12 mouse cellular contexts compared by ENCODE assay signal in genomic region chr5:61546632-61547492, GRCm38 (mm10).
DNase-seq lines count a peak whose midpoint lies in the region; ATAC-seq and TF ChIP-seq lines count a peak whose summit lies in the region.
"Had no signal": no experiment of that assay in that cellular context is flagged by ENCODE, and none has a peak within 500 bp of the region (broad histone marks: within the 10 kb centered on the region; RNA-seq: fewer than 3 reads in every experiment).

No protein-coding gene starts in this region.

- no peaks in the 10 kb centered on the region for H3K27me3 ChIP-seq in hindbrain, embryonic 14.5 days (ENCODE audit: control insufficient read depth, insufficient read depth, low read length)
- H3K27me3 ChIP-seq in hindbrain, embryonic 12.5 days: no peaks in the 10 kb centered on the region
- no peaks in the 10 kb centered on the region for H3K27me3 ChIP-seq in liver, postnatal 0 days (ENCODE audit: insufficient read depth, low read length)
- H3K27me3 ChIP-seq: embryonic facial prominence, embryonic 12.5 days had no signal

- peak overlapping the region; percentile 45; the same call in 1 of the 2 replicates for H3K27ac ChIP-seq in hindbrain, embryonic 14.5 days
- no peak overlapping the region for H3K27ac ChIP-seq in hindbrain, embryonic 12.5 days
- H3K27ac ChIP-seq in liver, postnatal 0 days (ENCODE audit: low read depth): no peak overlapping the region
- H3K27ac ChIP-seq: embryonic facial prominence, embryonic 12.5 days had no signal

- no peak for TF ChIP-seq EP300 in liver, postnatal 0 days (IDR thresholded peaks at IDR 0.05; ENCODE audit: low read depth)

- no peak for TF ChIP-seq CTCF in liver, postnatal 0 days (IDR thresholded peaks at IDR 0.05; ENCODE audit: low read depth)

- no peak overlapping the region for H3K4me2 ChIP-seq in hindbrain, embryonic 14.5 days (replicated peaks)
- no peak overlapping the region for H3K4me2 ChIP-seq in hindbrain, embryonic 12.5 days (replicated peaks)
- H3K4me2 ChIP-seq in liver, postnatal 0 days (ENCODE audit: low read depth, low read length): no peak overlapping the region
- H3K4me2 ChIP-seq: embryonic facial prominence, embryonic 12.5 days had no signal

- H3K4me1 ChIP-seq in hindbrain, embryonic 14.5 days (replicated peaks; ENCODE audit: control insufficient read depth, insufficient read depth, low read length): no peaks in the 10 kb centered on the region
- H3K4me1 ChIP-seq in hindbrain, embryonic 12.5 days: no peaks in the 10 kb centered on the region
- H3K4me1 ChIP-seq in liver, postnatal 0 days (ENCODE audit: insufficient read depth): no peaks in the 10 kb centered on the region
- H3K4me1 ChIP-seq: embryonic facial prominence, embryonic 12.5 days had no signal

- H3K36me3 ChIP-seq in hindbrain, embryonic 14.5 days (replicated peaks; ENCODE audit: control insufficient read depth, insufficient read depth): no peaks in the 10 kb centered on the region
- H3K36me3 ChIP-seq in hindbrain, embryonic 12.5 days: no peaks in the 10 kb centered on the region
- H3K36me3 ChIP-seq in liver, postnatal 0 days (replicated peaks; ENCODE audit: insufficient read depth, low read length): no peaks in the 10 kb centered on the region
- H3K36me3 ChIP-seq: embryonic facial prominence, embryonic 12.5 days had no signal

- H3K9ac ChIP-seq in hindbrain, embryonic 14.5 days: no peak overlapping the region
- no peak overlapping the region for H3K9ac ChIP-seq in hindbrain, embryonic 12.5 days
- no peak overlapping the region for H3K9ac ChIP-seq in liver, postnatal 0 days (replicated peaks)
- H3K9ac ChIP-seq: embryonic facial prominence, embryonic 12.5 days had no signal

- H3K4me3 ChIP-seq in hindbrain, embryonic 14.5 days (replicated peaks; ENCODE audit: low read length): no peak overlapping the region
- no peak overlapping the region for H3K4me3 ChIP-seq in hindbrain, embryonic 12.5 days
- no peak overlapping the region for H3K4me3 ChIP-seq in liver, postnatal 0 days (ENCODE audit: low read depth, low read length)
- H3K4me3 ChIP-seq: embryonic facial prominence, embryonic 12.5 days had no signal

- no peak for DNase-seq in cerebellum, adult 8-10 months
- no peak for DNase-seq in hindbrain, embryonic 14.5 days (ENCODE audit: low spot score)
- DNase-seq in right cerebral cortex, adult 18-20 months: peak; percentile 0
- no peak for DNase-seq in right cerebral cortex, postnatal 36 days (ENCODE audit: low spot score in 2 of 2)
- DNase-seq in lung, postnatal 36 days: no peak
- DNase-seq in liver, postnatal 0 days: no peak
- DNase-seq: adrenal gland, postnatal 10 days; kidney, postnatal 10 days; liver had no signal

- H3K9me3 ChIP-seq in hindbrain, embryonic 14.5 days (ENCODE audit: control insufficient read depth, low read length): no peaks in the 10 kb centered on the region
- no peaks in the 10 kb centered on the region for H3K9me3 ChIP-seq in hindbrain, embryonic 12.5 days (replicated peaks)
- H3K9me3 ChIP-seq in liver, postnatal 0 days (ENCODE audit: low read length): no peaks in the 10 kb centered on the region
- H3K9me3 ChIP-seq: embryonic facial prominence, embryonic 12.5 days had no signal

- 61% methylated on average over 5 of the region's 5 CpGs for WGBS in hindbrain, embryonic 14.5 days
- 74% methylated on average over 5 of the region's 5 CpGs for WGBS in hindbrain, embryonic 12.5 days
- WGBS in liver, postnatal 0 days (ENCODE audit: insufficient replicate concordance): 66% methylated on average over 5 of the region's 5 CpGs

- ATAC-seq in cerebellum, adult (ENCODE audit: insufficient number of reproducible peaks, low FRiP score, low TSS enrichment): peak; percentile 52; the same call in 1 of the 2 replicates
- peak; percentile 82 for ATAC-seq in hindbrain, embryonic 14.5 days (ENCODE audit: low FRiP score)
- no peak for ATAC-seq in hindbrain, embryonic 12.5 days (ENCODE audit: low FRiP score)
- ATAC-seq in liver, postnatal 0 days: no peak

Comparison
In these comparisons a context has a peak if more than half of its experiments do, and no peak if none do; other contexts are left out.
1. ATAC-seq: peak in cerebellum, adult (single experiment) and hindbrain, embryonic 14.5 days (single experiment); none in hindbrain, embryonic 12.5 days (single experiment) and liver, postnatal 0 days (single experiment).